Mouse (Mus musculus): Measurements from ENCODE around the gene Gm5591. TPM values are rescaled to one million over a fixed set of nuclear protein-coding genes. Genes with fewer than 3 reads are reported as not detected.
"Not testable (repeated sequence)": the region's sequence is repeated elsewhere in the genome, so short reads cannot be mapped to it uniquely, and the experiment has no call there.

Gm5591 gene
- polyA plus RNA-seq (2016; fragmentation: Nextera tagmentation; extraction: Ambion mirVana): not detected in 2 replicates

- H3K27ac ChIP-seq (replicated peaks); H3K27me3 ChIP-seq (ENCODE audit: low read depth, poor library complexity, severe bottlenecking); DNase-seq (ENCODE audit: low spot score); H3K36me3 ChIP-seq; H3K4me3 ChIP-seq; H3K9me3 ChIP-seq (replicated peaks); H3K4me1 ChIP-seq: not testable (repeated sequence)
- 74% methylated on average over 2 of the region's 2 CpGs for WGBS
Observed at GRCm38 (mm10) chr7:38528093-38528492, at the start of gene Gm5591. Gene Gm5591 (minus strand): TSS chr7:38528193.

GRCm38 (mm10) chr7:38488468-38488867 is 39.5 kb downstream of the Gm5591 start:
- H3K4me1 ChIP-seq; H3K27ac ChIP-seq (replicated peaks); H3K36me3 ChIP-seq; H3K4me3 ChIP-seq; DNase-seq (ENCODE audit: low spot score); H3K9me3 ChIP-seq (replicated peaks); H3K27me3 ChIP-seq (ENCODE audit: low read depth, poor library complexity, severe bottlenecking): not testable (repeated sequence)
- WGBS: 76% methylated on average over 1 of the region's 1 CpGs
